12 mouse cellular contexts compared by ENCODE assay signal in the genomic region with DNA sequence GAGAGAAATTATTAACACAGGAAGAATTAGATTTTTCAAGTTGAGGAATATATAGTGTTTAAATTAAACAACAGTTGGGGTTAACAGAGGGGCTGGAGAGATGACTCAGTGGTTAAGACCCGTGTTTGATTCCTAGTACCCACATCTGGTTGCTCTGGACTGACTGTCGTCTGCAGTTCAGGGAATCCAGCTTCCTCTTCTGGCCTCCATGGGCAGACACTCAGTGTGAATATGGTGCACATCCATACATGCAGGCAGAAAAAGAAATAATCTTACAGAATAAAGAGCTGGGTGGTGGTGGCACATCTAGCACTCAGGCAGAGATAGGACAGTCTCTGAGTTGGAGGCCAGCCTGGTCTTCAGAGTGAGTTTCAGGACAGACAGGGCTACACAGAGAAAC. TPM values are rescaled to one million over a fixed set of nuclear protein-coding genes. Genes with fewer than 3 reads are reported as not detected.
A peak's percentile ranks its signal among the peaks of the same experiment; 100 is the strongest.
DNase-seq lines count a peak whose midpoint lies in the region; ATAC-seq and TF ChIP-seq lines count a peak whose summit lies in the region.
"Had no signal": no experiment of that assay in that cellular context is flagged by ENCODE, and none has a peak within 500 bp of the region (broad histone marks: within the 10 kb centered on the region; RNA-seq: fewer than 3 reads in every experiment).

No protein-coding gene starts in this region.

- 0 out of 2 replicates have a peak overlapping the region, but pooled peaks have one; percentile 37 for H3K27ac ChIP-seq in kidney, embryonic 15.5 days
- H3K27ac ChIP-seq in hindbrain, postnatal 0 days: no peak overlapping the region
- no peak overlapping the region for H3K27ac ChIP-seq in midbrain, embryonic 15.5 days
- H3K27ac ChIP-seq: macrophage had no signal

- peaks cover 56% of the 10 kb centered on the region for H3K36me3 ChIP-seq in erythroblast, embryonic 14.5 days (ENCODE audit: control insufficient read depth)
- H3K36me3 ChIP-seq in kidney, embryonic 15.5 days: peaks cover 41% of the 10 kb centered on the region
- peaks cover 8% of the 10 kb centered on the region; the same call in 1 of the 2 replicates for H3K36me3 ChIP-seq in hindbrain, postnatal 0 days (ENCODE audit: insufficient read depth, low read length)
- H3K36me3 ChIP-seq in midbrain, embryonic 15.5 days (replicated peaks): peaks cover 26% of the 10 kb centered on the region

- no peak for TF ChIP-seq CTCF in hindbrain, postnatal 0 days (IDR thresholded peaks at IDR 0.05; ENCODE audit: low read depth)

- peak overlapping the region; percentile 97 for H3K4me3 ChIP-seq in erythroblast, embryonic 14.5 days (replicated peaks)
- H3K4me3 ChIP-seq in kidney, embryonic 15.5 days (replicated peaks): no peak overlapping the region
- no peak overlapping the region for H3K4me3 ChIP-seq in hindbrain, postnatal 0 days (ENCODE audit: low read length)
- no peak overlapping the region for H3K4me3 ChIP-seq in midbrain, embryonic 15.5 days

- H3K27me3 ChIP-seq in erythroblast, embryonic 14.5 days (ENCODE audit: control insufficient read depth): no peaks in the 10 kb centered on the region
- no peaks in the 10 kb centered on the region for H3K27me3 ChIP-seq in kidney, embryonic 15.5 days
- H3K27me3 ChIP-seq in hindbrain, postnatal 0 days (ENCODE audit: insufficient read depth, low read length): no peaks in the 10 kb centered on the region
- no peaks in the 10 kb centered on the region for H3K27me3 ChIP-seq in midbrain, embryonic 15.5 days (replicated peaks)

- 70% methylated on average over 2 of the region's 2 CpGs for WGBS in kidney, embryonic 15.5 days
- WGBS in hindbrain, postnatal 0 days: 80% methylated on average over 2 of the region's 2 CpGs
- WGBS in midbrain, embryonic 15.5 days: 86% methylated on average over 2 of the region's 2 CpGs

- peaks cover 52% of the 10 kb centered on the region for H3K4me1 ChIP-seq in erythroblast, embryonic 14.5 days (ENCODE audit: control insufficient read depth)
- peaks cover 32% of the 10 kb centered on the region for H3K4me1 ChIP-seq in kidney, embryonic 15.5 days
- no peaks in the 10 kb centered on the region; the same call in 1 of the 2 replicates for H3K4me1 ChIP-seq in hindbrain, postnatal 0 days (ENCODE audit: insufficient read depth, low read length)
- H3K4me1 ChIP-seq in midbrain, embryonic 15.5 days: peaks cover 30% of the 10 kb centered on the region

- no peak for ATAC-seq in erythroblast, adult 5-6 weeks (replicated peaks; ENCODE audit: low FRiP score, poor library complexity, severe bottlenecking)
- ATAC-seq in kidney, embryonic 15.5 days (replicated peaks; ENCODE audit: low FRiP score): no peak
- ATAC-seq in hindbrain, postnatal 0 days: no peak
- ATAC-seq in midbrain, embryonic 15.5 days (replicated peaks): no peak

- H3K9ac ChIP-seq in kidney, embryonic 15.5 days: no peak overlapping the region
- no peak overlapping the region for H3K9ac ChIP-seq in hindbrain, postnatal 0 days (replicated peaks; ENCODE audit: low read length)
- no peak overlapping the region for H3K9ac ChIP-seq in midbrain, embryonic 15.5 days

- no peak for DNase-seq in kidney, postnatal 10 days
- DNase-seq in hindbrain, postnatal 0 days (ENCODE audit: low spot score): no peak
- DNase-seq in cerebellum, postnatal 14 days: no peak
- no peak for DNase-seq in adrenal gland, adult 18-20 months (ENCODE audit: low spot score in 2 of 2)
- DNase-seq: adrenal gland, postnatal 10 days; cerebellum, adult 8-10 months; kidney, adult 2 months had no signal

- peak overlapping the region; percentile 65; the same call in 1 of the 2 replicates for H3K4me2 ChIP-seq in kidney, embryonic 15.5 days
- 0 out of 2 replicates have a peak overlapping the region, but pooled peaks have one; percentile 60 for H3K4me2 ChIP-seq in hindbrain, postnatal 0 days (ENCODE audit: low read depth, low read length)
- 0 out of 2 replicates have a peak overlapping the region, but pooled peaks have one; percentile 66 for H3K4me2 ChIP-seq in midbrain, embryonic 15.5 days

- H3K9me3 ChIP-seq in erythroblast, embryonic 14.5 days (ENCODE audit: control insufficient read depth, low read length): no peaks in the 10 kb centered on the region
- no peaks in the 10 kb centered on the region for H3K9me3 ChIP-seq in kidney, embryonic 15.5 days (replicated peaks)
- H3K9me3 ChIP-seq in hindbrain, postnatal 0 days (ENCODE audit: low read length): no peaks in the 10 kb centered on the region
- no peaks in the 10 kb centered on the region for H3K9me3 ChIP-seq in midbrain, embryonic 15.5 days

RNA-seq across cellular contexts. Expression of a gene that starts 2.3 kb away (rescaled TPM):
- polyA plus RNA-seq in erythroblast, embryonic 14.5 days (2012): 113 and 143 TPM in 2 replicates
- total RNA-seq in erythroblast, adult 5-6 weeks (2015; ENCODE audit: low replicate concordance): 97.0 and 122 TPM in 2 replicates
- 67.1 and 108 TPM in 2 replicates for total RNA-seq in erythroblast, adult 5-6 weeks (2017; ENCODE audit: low replicate concordance)
- polyA plus RNA-seq in kidney, embryonic 15.5 days (2015; fragmentation: Nextera tagmentation; extraction: Ambion mirVana): 683 and 778 TPM in 2 replicates
- 521 and 547 TPM in 2 replicates for total RNA-seq in hindbrain, postnatal 0 days (2014; rRNA removed)
- 1,077 and 1,085 TPM in 2 replicates for polyA plus RNA-seq in hindbrain, postnatal 0 days (2015; fragmentation: Nextera tagmentation; extraction: Ambion mirVana)
- 589 and 658 TPM in 2 replicates for polyA plus RNA-seq in midbrain, embryonic 15.5 days (2015; fragmentation: Nextera tagmentation; extraction: Ambion mirVana)
- 100 to 1,000 TPM; 347 to 382 TPM for total RNA-seq in adrenal gland, adult 18-20 months (2021)

RNA-seq across cellular contexts. Expression of a gene that starts 7.7 kb away (rescaled TPM):
- polyA plus RNA-seq in erythroblast, embryonic 14.5 days (2012): not detected in 2 replicates
- total RNA-seq in erythroblast, adult 5-6 weeks (2015; ENCODE audit: low replicate concordance): 1.9 and 5.0 TPM in 2 replicates
- total RNA-seq in erythroblast, adult 5-6 weeks (2017; ENCODE audit: low replicate concordance): 1.3 and 5.7 TPM in 2 replicates
- polyA plus RNA-seq in kidney, embryonic 15.5 days (2015; fragmentation: Nextera tagmentation; extraction: Ambion mirVana): 5.3 and 8.6 TPM in 2 replicates
- total RNA-seq in hindbrain, postnatal 0 days (2014; rRNA removed): 2.6 and 3.1 TPM in 2 replicates
- polyA plus RNA-seq in hindbrain, postnatal 0 days (2015; fragmentation: Nextera tagmentation; extraction: Ambion mirVana): 5.1 and 5.7 TPM in 2 replicates
- 11.5 and 14.1 TPM in 2 replicates for polyA plus RNA-seq in midbrain, embryonic 15.5 days (2015; fragmentation: Nextera tagmentation; extraction: Ambion mirVana)
- total RNA-seq in adrenal gland, adult 18-20 months (2021): 10 to 100 TPM in 1 of 2 experiments, 1 to 10 TPM in 1; 8.4 to 22.2 TPM

RNA-seq across cellular contexts. Expression of a gene that starts 33.8 kb away (rescaled TPM):
- 0.79 and 0.86 TPM in 2 replicates for polyA plus RNA-seq in erythroblast, embryonic 14.5 days (2012)
- total RNA-seq in erythroblast, adult 5-6 weeks (2015; ENCODE audit: low replicate concordance): 20.9 and 32.1 TPM in 2 replicates
- 0.84 and 1.8 TPM in 2 replicates for total RNA-seq in erythroblast, adult 5-6 weeks (2017; ENCODE audit: low replicate concordance)
- polyA plus RNA-seq in kidney, embryonic 15.5 days (2015; fragmentation: Nextera tagmentation; extraction: Ambion mirVana): 156 and 157 TPM in 2 replicates
- total RNA-seq in hindbrain, postnatal 0 days (2014; rRNA removed): 28.5 and 30.5 TPM in 2 replicates
- polyA plus RNA-seq in hindbrain, postnatal 0 days (2015; fragmentation: Nextera tagmentation; extraction: Ambion mirVana): 78.0 and 78.1 TPM in 2 replicates
- polyA plus RNA-seq in midbrain, embryonic 15.5 days (2015; fragmentation: Nextera tagmentation; extraction: Ambion mirVana): 26.5 and 30.0 TPM in 2 replicates
- 100 to 1,000 TPM; 218 to 375 TPM for total RNA-seq in adrenal gland, adult 18-20 months (2021)

Comparison
In these comparisons a context has a peak if more than half of its experiments do, and no peak if none do; other contexts are left out.
1. RNA of a gene that starts 33.8 kb away (polyA plus RNA-seq): 156 to 157 TPM in kidney, embryonic 15.5 days, 78.0 to 78.1 TPM in hindbrain, postnatal 0 days and 26.5 to 30.0 TPM in midbrain, embryonic 15.5 days; 0.79 to 0.86 TPM in erythroblast, embryonic 14.5 days; every median in the first group is over 10 times any median in the second.
2. Peak in every context shown above with its lines, with median percentiles within 50 percentile points of each other: H3K4me2 ChIP-seq.